Mouse (Mus musculus): ENCODE data around the gene Slc6a17. TPM values are rescaled to one million over a fixed set of nuclear protein-coding genes. Genes with fewer than 3 reads are reported as not detected.

The Slc6a17 gene
- total RNA-seq, 2 experiments from 2014 or later, result 369 to 419 TPM

- intact Hi-C loops (cut with DNase I), result no loop called here
- no peak overlapping the region for H3K27ac ChIP-seq
- DNase-seq (ENCODE audit: extremely low spot score in 1 of 2, low spot score in 2 of 2), result no peak
- TF ChIP-seq CTCF (IDR thresholded peaks at IDR 0.05), result no peak
- H3K4me3 ChIP-seq, result no peak overlapping the region
These were observed 86.5 kb downstream of the Slc6a17 start for GRCm38 (mm10) chr3:107431268-107431667.

DNA sequence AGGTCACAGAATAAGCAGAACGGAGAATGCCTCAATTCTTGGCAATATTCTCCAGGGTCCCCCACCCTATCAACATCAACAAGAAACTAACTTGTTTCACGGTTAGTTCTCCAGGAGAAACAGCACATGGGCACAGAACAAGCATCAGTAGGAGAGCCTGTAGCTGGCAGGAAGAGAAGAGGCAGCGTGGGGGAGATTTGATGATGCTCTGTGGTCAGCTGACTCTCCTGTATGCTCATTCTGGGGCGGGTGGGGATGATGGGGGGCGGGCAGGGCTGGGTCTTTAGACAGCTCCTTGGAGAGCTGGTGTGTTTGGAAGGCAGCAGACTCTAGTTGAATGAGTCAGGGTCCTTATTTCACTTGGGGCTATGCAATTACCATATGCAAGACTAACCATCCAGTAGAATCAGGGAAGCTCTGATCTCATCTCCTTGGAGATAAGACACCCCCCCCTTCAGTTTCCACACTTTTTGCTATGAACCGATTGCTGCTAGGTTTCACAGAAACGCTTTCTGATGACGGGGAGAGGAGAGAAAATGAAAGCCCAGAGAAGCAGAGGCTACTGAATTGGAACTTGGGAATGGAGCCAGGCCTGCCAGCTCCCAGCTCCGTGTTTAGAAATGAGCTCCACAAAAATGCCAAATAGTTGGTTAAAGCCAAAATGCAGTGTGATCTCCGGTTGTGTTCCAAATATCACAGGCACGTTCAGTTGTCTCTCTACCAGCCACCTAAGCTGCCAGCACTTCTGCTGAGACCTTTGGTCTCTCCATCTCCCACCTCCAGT, 93.4 kb downstream of the Slc6a17 start:
- H3K4me3 ChIP-seq, result no peak overlapping the region
- intact Hi-C loops (cut with DNase I), result no loop called here
- peak; percentile 39 to 50 for DNase-seq (ENCODE audit: extremely low spot score in 1 of 2, low spot score in 2 of 2)
- H3K27ac ChIP-seq, result peak overlapping the region; percentile 82
- TF ChIP-seq CTCF (IDR thresholded peaks at IDR 0.05), result no peak

- Histone ChIP-seq H3K4me3 (no peak overlapping the region), H3K27ac (no peak overlapping the region)
- no peak for DNase-seq (ENCODE audit: extremely low spot score in 1 of 2, low spot score in 2 of 2)
- no peak for TF ChIP-seq CTCF (IDR thresholded peaks at IDR 0.05)
- intact Hi-C loops (cut with DNase I), result no loop called here
These were observed 97.7 kb downstream of the Slc6a17 start for GRCm38 (mm10) chr3:107420156-107420555.

Other genes with a start within 250 kb of the Slc6a17 start
- 10 to 100 TPM; 69.5 to 69.7 TPM for gene Lamtor5, start 239.2 kb downstream of the Slc6a17 start, total RNA-seq (2021)
- 1 to 10 TPM in 1 of 2 experiments, under 1 TPM in 1; 0.98 to 1.5 TPM for gene Slc16a4, start 226.8 kb downstream of the Slc6a17 start, total RNA-seq (2021)
- 10 to 100 TPM; 27.1 to 28.1 TPM for gene Rbm15, start 184.3 kb downstream of the Slc6a17 start, total RNA-seq (2021)
- 10 to 100 TPM; 68.4 to 73.4 TPM for gene Kcnc4, start 58.5 kb downstream of the Slc6a17 start, total RNA-seq (2021)
- under 1 TPM in 1 of 2 experiments, not detected in 1; 0.33 TPM for gene Ubl4b, start 37.1 kb upstream of the Slc6a17 start, total RNA-seq (2021)
- gene Alx3, start 77.0 kb upstream of the Slc6a17 start, total RNA-seq (2021), result under 1 TPM; 0.40 to 0.86 TPM
- not detected for gene Gm10961, start 113.3 kb upstream of the Slc6a17 start, total RNA-seq (2021)
- gene Strip1, start 113.7 kb upstream of the Slc6a17 start, total RNA-seq (2021), result 10 to 100 TPM; 65.9 to 69.0 TPM
- gene Ahcyl1, start 178.5 kb upstream of the Slc6a17 start, total RNA-seq (2021), result 100 to 1,000 TPM; 332 to 340 TPM
- gene Csf1, start 242.5 kb upstream of the Slc6a17 start, total RNA-seq (2021), result 10 to 100 TPM; 12.6 to 13.2 TPM

All from left cerebral cortex, adult 2 months (tissue).